Mouse (Mus musculus) G1E (cell line): ENCODE data around the gene Etl4.

Experiments used
- CTCF ChIP-seq: IDR thresholded peaks from 2 replicates; pipeline ENCODE4 v1.5.1; 2012; ENCODE audit warnings: low read depth, low read length, inconsistent platforms, mixed read lengths
- POLR2AphosphoS5 ChIP-seq: IDR thresholded peaks from 2 replicates; pipeline ENCODE4 v1.6.1; 2012; ENCODE audit warnings: low read depth, low read length, inconsistent platforms; ENCODE audit not compliant: insufficient replicate concordance

GRCm38 (mm10) chr2:20596558-20596957, 687.0 kb downstream of the Etl4 start:
- no peak for TF ChIP-seq CTCF
- TF ChIP-seq POLR2AphosphoS5 = no peak
